Mouse (Mus musculus): ENCODE data around the gene Sgk1. TPM values are rescaled to one million over a fixed set of nuclear protein-coding genes. Genes with fewer than 3 reads are reported as not detected.

Sgk1 gene
- polyA plus RNA-seq, 1 experiment from 2014 or later: 26.2 TPM

DNA sequence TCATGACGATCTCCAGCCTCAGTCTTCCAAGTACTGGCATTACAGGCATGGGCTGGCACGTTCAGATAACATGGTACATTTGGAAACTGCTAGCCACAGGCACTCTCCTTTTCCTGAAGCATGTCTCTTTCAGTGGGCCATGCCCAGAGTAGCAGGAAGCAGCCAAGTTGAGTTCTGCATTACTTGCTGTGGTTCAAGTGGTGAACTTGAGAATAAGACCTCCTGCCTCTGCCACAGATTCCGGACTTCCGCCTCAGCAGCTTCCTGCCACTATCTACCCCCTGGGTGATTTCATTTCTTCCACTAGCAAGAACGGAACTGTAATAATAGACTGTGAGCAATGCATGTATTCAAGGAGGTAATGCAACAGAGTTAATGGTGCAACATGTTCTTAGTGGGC is 94.3 kb downstream of the Sgk1 start:
- no peak for ATAC-seq (ENCODE audit: insufficient number of reproducible peaks, insufficient read depth, low FRiP score, low read depth)
- WGBS: 61% methylated on average over 5 of the region's 5 CpGs
- no peak overlapping the region for H3K4me3 ChIP-seq (ENCODE audit: control insufficient read depth in 1 of 2, insufficient read depth in 1 of 2, low read depth in 1 of 2, low read length in 2 of 2)
- H3K4me2 ChIP-seq (ENCODE audit: low read length): no peak overlapping the region
- no peaks in the 10 kb centered on the region for H3K36me3 ChIP-seq (ENCODE audit: control insufficient read depth, insufficient read depth, low read length)
- H3K27me3 ChIP-seq (ENCODE audit: control insufficient read depth, insufficient read depth, low read length): no peaks in the 10 kb centered on the region
- peaks cover 5 to 9% of the 10 kb centered on the region in 2 experiments; a peak in 2 of 4 replicates for H3K4me1 ChIP-seq (ENCODE audit: control insufficient read depth in 2 of 2, insufficient read depth in 2 of 2, low read length in 2 of 2)
- no peaks in the 10 kb centered on the region for H3K9me3 ChIP-seq (ENCODE audit: control insufficient read depth, low read length)
- H3K9ac ChIP-seq (ENCODE audit: low read length): no peak overlapping the region
- no peak overlapping the region for H3K27ac ChIP-seq (replicated peaks in 1 of 2; ENCODE audit: control insufficient read depth in 1 of 2, insufficient read depth in 1 of 2, low read depth in 2 of 2, low read length in 2 of 2)

DNA sequence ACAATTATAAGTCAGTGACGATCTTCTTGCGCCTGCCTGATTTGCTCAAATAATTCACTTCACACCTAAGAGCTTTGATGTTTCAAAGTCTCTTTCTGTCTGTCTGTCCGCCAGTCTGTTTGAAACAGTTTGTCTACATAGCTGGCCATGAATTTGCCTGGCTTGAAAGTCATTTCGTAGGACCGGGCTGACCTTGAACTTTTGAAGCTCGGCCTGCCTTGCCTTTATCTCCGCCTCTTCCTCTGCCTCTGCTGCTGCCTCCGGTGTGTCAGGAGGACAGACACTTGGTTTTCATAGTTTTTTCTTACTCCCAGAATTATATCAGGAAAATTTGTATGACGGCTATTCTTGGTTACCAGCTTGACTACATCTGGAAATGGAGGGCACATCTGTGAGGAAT is 96.4 kb downstream of the Sgk1 start:
- Histone ChIP-seq H3K4me2 (ENCODE audit: low read length) (no peak overlapping the region), H3K4me1 (ENCODE audit: control insufficient read depth in 2 of 2, insufficient read depth in 2 of 2, low read length in 2 of 2) (peaks cover 5 to 9% of the 10 kb centered on the region in 2 experiments; a peak in 2 of 4 replicates), H3K27me3 (ENCODE audit: control insufficient read depth, insufficient read depth, low read length) (no peaks in the 10 kb centered on the region), H3K9me3 (ENCODE audit: control insufficient read depth, low read length) (no peaks in the 10 kb centered on the region), H3K9ac (ENCODE audit: low read length) (no peak overlapping the region), H3K36me3 (ENCODE audit: control insufficient read depth, insufficient read depth, low read length) (no peaks in the 10 kb centered on the region), H3K27ac (replicated peaks in 1 of 2; ENCODE audit: control insufficient read depth in 1 of 2, insufficient read depth in 1 of 2, low read depth in 2 of 2, low read length in 2 of 2) (no peak overlapping the region), H3K4me3 (ENCODE audit: control insufficient read depth in 1 of 2, insufficient read depth in 1 of 2, low read depth in 1 of 2, low read length in 2 of 2) (no peak overlapping the region)
- ATAC-seq (ENCODE audit: insufficient number of reproducible peaks, insufficient read depth, low FRiP score, low read depth): no peak
- WGBS: 76% methylated on average over 9 of the region's 9 CpGs

DNA sequence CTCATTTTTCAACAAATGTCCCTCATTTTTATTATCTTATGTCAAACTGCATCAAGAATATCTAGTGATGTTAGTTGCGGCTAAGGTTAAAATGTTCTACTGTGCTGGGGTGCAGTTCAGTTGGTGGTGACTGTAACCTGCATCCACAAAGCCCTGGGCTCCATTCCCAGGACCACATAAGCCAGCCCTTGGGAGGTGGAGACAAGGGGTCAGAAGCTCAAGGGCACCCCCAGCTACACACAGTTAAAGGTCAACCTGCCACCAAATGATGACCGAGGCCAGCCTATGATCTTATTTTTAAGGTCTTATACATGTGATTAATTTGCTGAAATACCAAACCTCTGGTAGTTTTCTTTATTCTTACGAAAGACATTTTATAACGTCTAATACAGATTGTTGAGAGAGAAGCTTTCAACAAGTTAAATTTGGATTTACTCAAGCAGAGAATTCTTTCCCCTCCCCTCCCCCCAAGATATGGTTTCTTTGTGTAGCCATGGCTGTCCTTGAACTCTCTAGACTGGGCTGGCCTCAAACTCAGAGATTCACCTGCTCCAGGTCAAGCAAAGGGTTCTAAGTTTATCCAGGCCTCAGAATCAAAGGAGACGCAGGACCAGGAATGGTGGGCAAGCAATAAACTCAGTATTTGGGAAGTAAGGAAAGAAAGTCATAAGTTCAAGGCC is 97.4 kb downstream of the Sgk1 start:
- no peak overlapping the region for H3K9ac ChIP-seq (ENCODE audit: low read length)
- no peak overlapping the region for H3K27ac ChIP-seq (replicated peaks in 1 of 2; ENCODE audit: control insufficient read depth in 1 of 2, insufficient read depth in 1 of 2, low read depth in 2 of 2, low read length in 2 of 2)
- H3K9me3 ChIP-seq (ENCODE audit: control insufficient read depth, low read length): no peaks in the 10 kb centered on the region
- no peak overlapping the region for H3K4me3 ChIP-seq (ENCODE audit: control insufficient read depth in 1 of 2, insufficient read depth in 1 of 2, low read depth in 1 of 2, low read length in 2 of 2)
- H3K4me2 ChIP-seq (ENCODE audit: low read length): no peak overlapping the region
- no peaks in the 10 kb centered on the region for H3K27me3 ChIP-seq (ENCODE audit: control insufficient read depth, insufficient read depth, low read length)
- 80% methylated on average over 5 of the region's 5 CpGs for WGBS
- no peaks in the 10 kb centered on the region for H3K36me3 ChIP-seq (ENCODE audit: control insufficient read depth, insufficient read depth, low read length)
- H3K4me1 ChIP-seq (ENCODE audit: control insufficient read depth in 2 of 2, insufficient read depth in 2 of 2, low read length in 2 of 2): peaks cover 5 to 9% of the 10 kb centered on the region in 2 experiments; a peak in 2 of 4 replicates
- ATAC-seq (ENCODE audit: insufficient number of reproducible peaks, insufficient read depth, low FRiP score, low read depth): no peak

DNA sequence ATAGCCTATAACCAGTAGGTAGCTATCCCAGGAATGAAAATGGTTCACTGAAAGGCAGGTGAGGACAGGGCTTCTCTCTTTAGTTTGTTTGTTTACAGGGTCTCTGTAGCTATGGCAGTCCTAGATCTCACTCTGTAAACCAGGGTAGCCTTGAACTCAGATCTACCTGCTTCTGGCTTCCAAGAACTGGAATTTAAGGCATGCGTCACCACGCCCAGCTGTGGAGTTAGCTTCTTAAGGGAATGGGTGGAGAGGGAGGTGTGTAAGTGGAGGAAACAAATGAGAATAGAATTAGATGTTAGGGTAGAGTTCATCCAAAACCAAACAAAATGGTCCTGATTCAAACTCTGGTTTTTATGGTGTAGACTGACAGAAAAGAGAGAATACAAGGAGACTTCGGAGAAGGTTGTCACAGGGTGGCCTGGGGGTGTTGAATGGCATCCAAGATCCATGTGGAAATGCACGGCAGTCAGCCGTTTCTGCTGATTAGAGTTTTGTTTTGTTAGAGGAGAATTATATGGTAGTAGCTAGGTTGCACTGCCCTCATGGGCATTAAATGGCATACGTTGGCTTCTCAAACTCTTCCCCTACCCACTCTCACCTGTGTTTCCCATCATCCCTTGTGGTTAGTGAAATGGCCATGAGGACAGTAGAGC is 98.9 kb downstream of the Sgk1 start:
- 59% methylated on average over 6 of the region's 6 CpGs for WGBS
- no peak overlapping the region for H3K4me3 ChIP-seq (ENCODE audit: control insufficient read depth in 1 of 2, insufficient read depth in 1 of 2, low read depth in 1 of 2, low read length in 2 of 2)
- no peak overlapping the region for H3K27ac ChIP-seq (replicated peaks in 1 of 2; ENCODE audit: control insufficient read depth in 1 of 2, insufficient read depth in 1 of 2, low read depth in 2 of 2, low read length in 2 of 2)
- no peaks in the 10 kb centered on the region for H3K27me3 ChIP-seq (ENCODE audit: control insufficient read depth, insufficient read depth, low read length)
- H3K4me1 ChIP-seq (ENCODE audit: control insufficient read depth in 2 of 2, insufficient read depth in 2 of 2, low read length in 2 of 2): no peaks in the 10 kb centered on the region
- no peak for ATAC-seq (ENCODE audit: insufficient number of reproducible peaks, insufficient read depth, low FRiP score, low read depth)
- no peak overlapping the region for H3K9ac ChIP-seq (ENCODE audit: low read length)
- H3K9me3 ChIP-seq (ENCODE audit: control insufficient read depth, low read length): no peaks in the 10 kb centered on the region
- H3K4me2 ChIP-seq (ENCODE audit: low read length): no peak overlapping the region
- H3K36me3 ChIP-seq (ENCODE audit: control insufficient read depth, insufficient read depth, low read length): no peaks in the 10 kb centered on the region

DNA sequence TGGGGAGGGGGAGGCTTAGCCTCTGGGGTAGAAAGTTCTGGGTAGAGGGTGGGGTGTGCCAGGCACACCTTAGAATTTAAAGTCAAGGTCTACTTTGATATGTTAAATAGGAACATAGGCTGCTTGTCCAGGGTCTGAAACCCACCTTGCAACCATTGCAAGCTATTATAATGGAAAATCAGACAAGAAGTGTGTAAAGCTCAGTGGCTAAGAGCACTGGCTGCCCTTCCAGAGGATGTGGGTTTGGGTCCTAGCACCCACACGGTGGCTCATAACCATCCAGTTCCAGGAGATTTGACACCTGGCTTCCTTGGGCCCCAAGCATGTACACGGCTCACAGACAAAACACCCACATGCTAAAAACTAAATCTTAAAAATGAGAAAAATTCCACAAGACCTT is 100.3 kb downstream of the Sgk1 start:
- H3K4me3 ChIP-seq (ENCODE audit: control insufficient read depth in 1 of 2, insufficient read depth in 1 of 2, low read depth in 1 of 2, low read length in 2 of 2): no peak overlapping the region
- H3K27ac ChIP-seq (replicated peaks in 1 of 2; ENCODE audit: control insufficient read depth in 1 of 2, insufficient read depth in 1 of 2, low read depth in 2 of 2, low read length in 2 of 2): no peak overlapping the region
- no peak overlapping the region for H3K4me2 ChIP-seq (ENCODE audit: low read length)
- H3K27me3 ChIP-seq (ENCODE audit: control insufficient read depth, insufficient read depth, low read length): no peaks in the 10 kb centered on the region
- 87% methylated on average over 2 of the region's 2 CpGs for WGBS
- no peaks in the 10 kb centered on the region for H3K4me1 ChIP-seq (ENCODE audit: control insufficient read depth in 2 of 2, insufficient read depth in 2 of 2, low read length in 2 of 2)
- ATAC-seq (ENCODE audit: insufficient number of reproducible peaks, insufficient read depth, low FRiP score, low read depth): no peak
- H3K36me3 ChIP-seq (ENCODE audit: control insufficient read depth, insufficient read depth, low read length): no peaks in the 10 kb centered on the region
- H3K9me3 ChIP-seq (ENCODE audit: control insufficient read depth, low read length): no peaks in the 10 kb centered on the region
- H3K9ac ChIP-seq (ENCODE audit: low read length): no peak overlapping the region

DNA sequence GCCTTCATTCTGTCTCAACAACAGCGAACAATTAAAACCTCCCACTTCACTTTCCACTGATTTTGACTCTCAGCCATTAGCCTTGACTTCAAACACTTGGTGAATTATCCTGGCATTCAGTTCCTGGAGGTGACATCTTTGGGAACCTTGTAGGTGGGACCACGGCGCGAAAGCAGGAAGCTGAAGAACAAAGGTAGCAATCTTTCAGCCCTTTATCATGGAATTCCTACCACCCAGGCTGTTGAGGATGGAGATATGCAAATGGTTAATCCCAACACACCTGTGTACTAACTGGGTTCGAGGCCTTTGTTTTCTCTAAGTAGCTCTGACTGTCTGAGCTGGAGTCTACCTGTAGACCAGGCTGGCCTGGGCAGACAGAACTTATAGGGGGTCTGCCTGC is 106.5 kb downstream of the Sgk1 start:
- Histone ChIP-seq H3K36me3 (ENCODE audit: control insufficient read depth, insufficient read depth, low read length) (no peaks in the 10 kb centered on the region), H3K4me1 (ENCODE audit: control insufficient read depth in 2 of 2, insufficient read depth in 2 of 2, low read length in 2 of 2) (peaks cover 7% of the 10 kb centered on the region in 2 experiments; a peak in 1 of 4 replicates), H3K27ac (replicated peaks in 1 of 2; ENCODE audit: control insufficient read depth in 1 of 2, insufficient read depth in 1 of 2, low read depth in 2 of 2, low read length in 2 of 2) (no peak overlapping the region), H3K27me3 (ENCODE audit: control insufficient read depth, insufficient read depth, low read length) (no peaks in the 10 kb centered on the region), H3K9me3 (ENCODE audit: control insufficient read depth, low read length) (no peaks in the 10 kb centered on the region), H3K4me3 (ENCODE audit: control insufficient read depth in 1 of 2, insufficient read depth in 1 of 2, low read depth in 1 of 2, low read length in 2 of 2) (no peak overlapping the region), H3K9ac (ENCODE audit: low read length) (no peak overlapping the region), H3K4me2 (ENCODE audit: low read length) (no peak overlapping the region)
- 76% methylated on average over 5 of the region's 5 CpGs for WGBS
- ATAC-seq (ENCODE audit: insufficient number of reproducible peaks, insufficient read depth, low FRiP score, low read depth): no peak

DNA sequence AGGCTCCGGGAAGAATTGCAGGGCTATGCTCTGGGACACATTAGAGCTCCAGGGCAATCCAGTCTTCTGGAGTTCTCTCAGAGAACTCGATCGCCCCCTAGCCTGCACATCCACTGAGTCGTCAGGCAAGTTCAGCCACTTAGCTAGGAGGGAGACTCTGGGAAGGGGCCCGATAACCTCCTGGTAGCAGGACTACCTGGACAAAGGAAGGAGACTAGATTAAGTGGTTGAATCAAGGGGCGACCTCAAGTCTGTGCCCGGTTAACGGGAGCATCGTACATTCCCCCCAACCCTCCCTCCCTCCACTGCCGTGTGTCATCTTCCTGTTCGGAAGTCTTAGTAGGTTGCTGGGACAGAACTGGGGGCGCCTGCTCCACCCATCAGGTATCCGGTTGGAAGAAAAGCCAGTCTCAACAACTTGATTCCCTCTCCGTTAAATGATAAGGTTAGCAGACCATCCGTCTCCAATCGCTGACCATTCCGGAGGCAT is 109.4 kb downstream of the Sgk1 start:
- no peak for ATAC-seq (ENCODE audit: insufficient number of reproducible peaks, insufficient read depth, low FRiP score, low read depth)
- Histone ChIP-seq H3K27me3 (ENCODE audit: control insufficient read depth, insufficient read depth, low read length) (no peaks in the 10 kb centered on the region), H3K4me3 (ENCODE audit: control insufficient read depth in 1 of 2, insufficient read depth in 1 of 2, low read depth in 1 of 2, low read length in 2 of 2) (peak overlapping the region; percentile 34 to 71), H3K4me1 (ENCODE audit: control insufficient read depth in 2 of 2, insufficient read depth in 2 of 2, low read length in 2 of 2) (peaks cover 7 to 12% of the 10 kb centered on the region in 2 experiments; a peak in 2 of 4 replicates), H3K36me3 (ENCODE audit: control insufficient read depth, insufficient read depth, low read length) (peaks cover 2% of the 10 kb centered on the region; the same call in 1 of the 2 replicates), H3K4me2 (ENCODE audit: low read length) (peak overlapping the region; percentile 95), H3K27ac (replicated peaks in 1 of 2; ENCODE audit: control insufficient read depth in 1 of 2, insufficient read depth in 1 of 2, low read depth in 2 of 2, low read length in 2 of 2) (peak overlapping the region; percentile 56 to 74; a peak in 2 of 4 replicates), H3K9me3 (ENCODE audit: control insufficient read depth, low read length) (no peaks in the 10 kb centered on the region), H3K9ac (ENCODE audit: low read length) (no peak overlapping the region)
- whole genome bisulfite sequencing: 9% methylated on average over 17 of the region's 17 CpGs

Data from heart, embryonic 14.5 days (tissue).